Mouse (Mus musculus) midbrain, embryonic 13.5 days (tissue): Measurements from ENCODE around the gene Alox12b. TPM values are rescaled to one million over a fixed set of nuclear protein-coding genes. Genes with fewer than 3 reads are reported as not detected.
A peak's percentile ranks its signal among the peaks of the same experiment; 100 is the strongest.

Experiments used
- ATAC-seq: fragments of 200-750 bp; cut with Nextera tagmentation; 2 replicates; pipeline ENCODE4 v1.8.0; 2017; ENCODE audit warnings: mild to moderate bottlenecking, moderate TSS enrichment, moderate library complexity
- H3K27ac ChIP-seq: fragments of 300-500 bp; sonication (generic); 2 replicates; pipeline ENCODE4 v1.5.1; 2015; ENCODE audit warnings: inconsistent platforms, mild to moderate bottlenecking, moderate library complexity
- H3K27me3 ChIP-seq: fragments of 300-500 bp; sonication (generic); 2 replicates; pipeline ENCODE4 v1.6.1; 2015; ENCODE audit warnings: mild to moderate bottlenecking, inconsistent platforms
- H3K36me3 ChIP-seq: fragments of 300-500 bp; sonication (generic); 2 replicates; pipeline ENCODE4 v1.6.1; 2015; ENCODE audit warnings: mild to moderate bottlenecking, inconsistent platforms
- H3K4me1 ChIP-seq: fragments of 300-500 bp; sonication (generic); replicated peaks from 2 replicates; pipeline ENCODE4 v1.6.1; 2015; ENCODE audit warnings: inconsistent platforms
- H3K4me2 ChIP-seq: fragments of 300-500 bp; sonication (generic); replicated peaks from 2 replicates; pipeline ENCODE4 v1.6.1; 2015; ENCODE audit warnings: moderate library complexity, mild to moderate bottlenecking, inconsistent platforms
- H3K4me3 ChIP-seq: fragments of 300-500 bp; sonication (generic); replicated peaks from 2 replicates; pipeline ENCODE4 v1.5.1; 2015; ENCODE audit warnings: mild to moderate bottlenecking, inconsistent platforms
- H3K9ac ChIP-seq: fragments of 300-500 bp; sonication (generic); replicated peaks from 2 replicates; pipeline ENCODE4 v1.6.1; 2015; ENCODE audit warnings: mild to moderate bottlenecking, inconsistent platforms
- H3K9me3 ChIP-seq: fragments of 300-500 bp; sonication (generic); 2 replicates; pipeline ENCODE4 v1.6.1; 2016; ENCODE audit warnings: mild to moderate bottlenecking, inconsistent platforms
- WGBS: fragments of 180-500 bp; shearing (Covaris S2); methylation state at CpG from one replicate; pipeline ENCODE4 v1.1.7; 2015; 5-methylcytosine and 5-hydroxymethylcytosine counted together
- polyA plus RNA-seq: library from polyadenylated mRNA; unstranded; fragments of >200 nt; fragmentation: Nextera tagmentation; extraction: Ambion mirVana; gene quantifications from 2 replicates; pipeline ENCODE4 v1.2.1, GENCODE M21; 2015

Gene Alox12b
- polyA plus RNA-seq, 1 experiment from 2014 or later = not detected

DNA sequence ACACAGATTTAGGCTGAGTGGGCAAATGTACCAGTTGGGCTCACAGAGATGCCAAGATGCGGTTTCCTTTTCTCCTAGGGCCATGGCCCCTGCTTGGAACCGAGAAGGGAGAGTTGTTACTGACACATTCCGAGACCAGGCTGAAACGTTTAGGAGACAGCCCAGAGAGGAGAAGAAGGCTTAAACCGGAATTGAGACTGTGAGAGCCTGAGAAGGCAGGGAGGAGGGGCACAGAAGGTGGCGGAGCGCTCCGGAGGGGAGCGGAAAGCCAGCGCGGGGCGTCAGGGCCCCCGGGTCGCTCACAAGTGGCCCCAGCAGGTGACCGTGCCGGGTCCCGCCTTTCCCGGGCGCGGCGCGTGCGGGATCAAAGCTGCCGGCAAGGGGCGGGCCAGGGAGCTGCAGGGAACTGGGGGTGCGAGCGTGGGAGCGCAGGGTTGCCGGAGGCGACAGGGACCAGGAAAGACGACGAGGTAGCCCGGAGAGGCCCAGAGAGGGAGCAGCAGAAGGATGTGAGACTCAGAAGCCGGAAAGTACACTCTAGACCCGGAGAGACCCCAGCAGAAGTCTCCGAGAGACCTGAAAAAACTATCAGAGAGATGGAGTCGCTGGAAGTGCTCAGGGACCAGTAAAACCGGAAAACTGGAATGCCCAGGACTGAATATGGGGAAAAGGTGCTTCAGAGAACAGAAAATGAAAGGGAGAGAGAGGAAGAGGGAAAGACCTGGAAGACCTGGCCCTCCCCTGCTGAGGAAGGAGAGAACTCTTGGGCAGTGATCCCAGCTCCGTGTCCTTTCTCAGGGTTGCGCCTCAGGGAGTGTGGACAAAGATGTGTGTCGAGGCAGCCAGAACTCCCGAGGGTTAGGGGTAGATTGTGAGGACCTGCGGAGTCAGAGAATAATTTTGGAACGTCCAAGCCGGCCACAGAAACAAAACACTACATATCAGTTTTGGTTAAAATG, 38.8 kb upstream of the Alox12b start:
- Histone ChIP-seq H3K9me3 (no peaks in the 10 kb centered on the region), H3K4me2 (peak overlapping the region; percentile 98), H3K27me3 (peaks cover 51% of the 10 kb centered on the region), H3K9ac (peak overlapping the region; percentile 79), H3K4me3 (peak overlapping the region; percentile 82), H3K4me1 (peaks cover 55% of the 10 kb centered on the region), H3K36me3 (no peaks in the 10 kb centered on the region), H3K27ac (peak overlapping the region; percentile 40)
- under 1% methylated on average over 45 of the region's 45 CpGs for WGBS
- no peak for ATAC-seq

DNA sequence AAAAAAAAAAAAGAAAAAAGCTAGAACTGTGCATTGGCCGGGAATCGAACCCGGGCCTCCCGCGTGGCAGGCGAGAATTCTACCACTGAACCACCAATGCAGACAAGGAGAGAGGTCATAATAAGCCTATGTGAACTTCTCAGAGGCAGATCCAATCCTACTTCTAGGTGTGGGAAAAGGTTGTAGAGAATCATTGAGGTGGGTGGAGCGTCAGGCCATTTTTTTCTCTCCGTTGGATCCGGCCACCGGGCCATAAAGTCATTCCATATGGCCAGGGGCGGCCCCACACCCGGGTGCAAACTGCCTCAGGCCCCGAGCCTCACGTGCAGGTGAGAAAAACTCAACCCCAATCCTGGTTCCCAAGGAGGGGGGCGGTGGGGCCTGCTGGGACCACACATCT, 38.0 kb upstream of the Alox12b start:
- Histone ChIP-seq H3K4me1 (peaks cover 55% of the 10 kb centered on the region), H3K27me3 (peaks cover 51% of the 10 kb centered on the region), H3K9me3 (no peaks in the 10 kb centered on the region), H3K9ac (no peak overlapping the region), H3K4me3 (peak overlapping the region; percentile 82), H3K27ac (no peak overlapping the region), H3K36me3 (no peaks in the 10 kb centered on the region), H3K4me2 (peak overlapping the region; percentile 98)
- ATAC-seq = no peak
- WGBS = under 1% methylated on average over 15 of the region's 15 CpGs

DNA sequence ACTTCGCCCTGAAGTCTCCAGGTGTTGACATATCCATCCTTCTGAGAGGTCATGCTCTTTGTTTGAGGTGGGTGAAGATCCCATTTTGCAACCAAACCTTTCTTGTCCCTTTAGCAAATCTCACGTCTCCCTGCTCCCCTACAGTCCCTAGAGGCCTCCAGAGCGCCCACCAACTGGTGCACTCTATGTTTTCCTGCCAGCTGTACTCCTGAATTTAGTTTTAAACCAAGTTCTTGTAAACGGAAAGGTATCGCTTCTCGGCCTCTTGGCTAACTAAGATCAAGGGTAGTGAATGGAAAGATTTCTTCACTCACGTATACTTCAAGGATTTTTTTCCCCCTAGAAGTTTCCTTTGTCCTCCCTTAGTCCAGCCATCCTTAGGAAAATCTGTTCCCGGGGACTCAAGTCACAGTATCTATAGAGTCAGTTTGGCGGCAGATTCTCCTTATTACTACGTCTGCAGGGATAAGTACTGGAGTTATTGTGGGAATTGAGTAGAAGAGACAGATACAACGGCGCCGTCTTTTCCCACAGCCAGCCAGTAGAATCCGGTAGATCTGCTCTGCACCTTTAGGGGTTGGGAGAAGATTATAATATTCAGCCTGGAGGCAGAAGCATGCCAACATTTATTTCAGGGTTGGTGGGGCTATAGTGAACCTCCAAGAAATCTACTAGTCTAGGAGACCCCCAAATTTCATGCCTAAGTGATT, 37.2 kb upstream of the Alox12b start:
- Histone ChIP-seq H3K9ac (peak overlapping the region; percentile 17; the same call in 1 of the 2 replicates), H3K9me3 (no peaks in the 10 kb centered on the region), H3K4me1 (peaks cover 55% of the 10 kb centered on the region), H3K36me3 (no peaks in the 10 kb centered on the region), H3K4me3 (peak overlapping the region; percentile 82), H3K27ac (no peak overlapping the region), H3K27me3 (peaks cover 45% of the 10 kb centered on the region), H3K4me2 (peak overlapping the region; percentile 98)
- 30% methylated on average over 14 of the region's 14 CpGs for WGBS
- no peak for ATAC-seq

DNA sequence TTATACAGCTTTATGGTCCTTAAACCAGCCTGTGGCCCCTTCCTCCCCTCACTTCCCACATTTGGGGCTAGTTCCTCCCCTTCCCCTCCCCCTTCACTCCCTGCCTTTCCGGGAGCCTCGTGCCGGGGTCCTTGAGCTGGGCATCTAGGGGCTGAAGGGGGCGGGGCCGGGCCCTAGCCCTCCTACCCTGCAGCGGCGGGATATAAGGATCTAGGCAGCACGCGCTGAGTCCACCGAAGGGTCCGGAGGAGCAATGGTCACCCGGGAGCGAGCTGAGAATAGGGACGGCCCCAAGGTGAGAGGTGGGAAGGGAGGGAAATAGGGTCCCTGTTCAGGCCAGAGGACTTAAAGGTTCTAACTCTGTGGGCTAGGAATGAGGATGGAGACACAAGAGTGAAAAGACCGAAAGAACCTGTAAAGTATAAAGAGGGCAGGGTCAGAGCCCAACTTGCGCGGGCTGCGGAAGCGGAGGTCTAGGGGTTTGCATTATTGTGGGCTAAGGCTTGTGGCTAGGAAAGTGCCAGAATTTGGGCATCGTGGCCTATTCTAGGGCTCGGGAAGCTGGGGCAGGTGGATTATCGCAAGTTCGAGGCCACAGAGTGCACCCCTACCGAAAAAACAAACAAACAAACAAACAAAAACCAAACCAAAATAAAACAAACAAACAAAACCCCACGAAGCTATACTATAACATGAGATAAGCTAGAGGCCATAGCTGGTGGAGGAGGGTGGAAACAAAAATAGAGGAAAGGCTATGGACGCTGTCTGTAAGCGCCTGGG, 36.4 kb upstream of the Alox12b start, which contains the start of gene Hes7:
Gene Hes7 (plus strand): TSS at position 184 of the 780 bp plus-strand sequence.
- H3K9me3 ChIP-seq = no peaks in the 10 kb centered on the region
- no peak within 1 kb of the TSS for H3K27ac ChIP-seq
- H3K4me1 ChIP-seq = peaks cover 56% of the 10 kb centered on the region
- H3K36me3 ChIP-seq = no peaks in the 10 kb centered on the region
- WGBS = 2% methylated on average over 27 of the region's 27 CpGs
- peak within 1 kb of the TSS; percentile 80 for H3K9ac ChIP-seq
- H3K4me3 ChIP-seq = peak within 1 kb of the TSS; percentile 82
- no peak for ATAC-seq
- peaks cover 42% of the 10 kb centered on the region for H3K27me3 ChIP-seq
- H3K4me2 ChIP-seq = peak within 1 kb of the TSS; percentile 98

DNA sequence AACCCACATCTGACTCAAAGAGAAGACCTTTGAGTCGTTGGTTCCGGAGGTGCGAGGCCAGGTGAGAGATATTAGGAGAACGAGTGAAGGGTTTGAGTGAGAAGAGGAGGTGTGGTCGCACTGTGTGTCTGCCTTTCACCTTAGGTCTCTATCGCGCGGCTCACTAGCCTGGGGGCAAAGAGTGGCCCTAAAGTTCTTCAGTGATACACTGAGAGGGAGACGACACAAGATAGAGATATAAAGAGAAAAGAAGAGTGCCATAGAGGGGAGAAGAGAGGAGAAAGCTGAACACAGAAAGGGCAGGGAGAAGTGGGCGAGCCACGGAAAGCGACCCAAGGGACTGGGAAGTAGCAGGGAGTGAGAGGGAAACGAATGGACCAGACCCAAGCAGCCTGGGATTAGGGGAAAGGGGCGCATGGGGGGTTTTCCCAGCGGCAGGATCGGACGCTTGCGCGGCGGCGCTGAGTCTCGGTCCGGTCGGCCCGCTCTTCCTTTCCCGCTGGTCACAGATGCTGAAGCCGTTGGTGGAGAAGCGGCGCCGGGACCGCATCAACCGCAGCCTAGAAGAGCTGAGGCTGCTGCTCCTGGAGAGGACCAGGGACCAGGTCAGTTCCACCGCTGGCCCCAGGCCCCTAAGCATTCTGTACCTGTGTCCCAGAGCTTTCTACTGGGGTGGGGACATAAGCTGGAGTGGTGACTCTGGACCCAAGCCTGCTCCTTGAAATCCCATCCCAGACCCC, 35.6 kb upstream of the Alox12b start:
- Histone ChIP-seq H3K36me3 (no peaks in the 10 kb centered on the region), H3K4me1 (peaks cover 64% of the 10 kb centered on the region), H3K27me3 (peaks cover 36% of the 10 kb centered on the region), H3K4me2 (peak overlapping the region; percentile 98), H3K9ac (peak overlapping the region; percentile 80), H3K9me3 (no peaks in the 10 kb centered on the region), H3K4me3 (peak overlapping the region; percentile 75), H3K27ac (no peak overlapping the region)
- no peak for ATAC-seq
- 1% methylated on average over 27 of the region's 33 CpGs for WGBS

DNA sequence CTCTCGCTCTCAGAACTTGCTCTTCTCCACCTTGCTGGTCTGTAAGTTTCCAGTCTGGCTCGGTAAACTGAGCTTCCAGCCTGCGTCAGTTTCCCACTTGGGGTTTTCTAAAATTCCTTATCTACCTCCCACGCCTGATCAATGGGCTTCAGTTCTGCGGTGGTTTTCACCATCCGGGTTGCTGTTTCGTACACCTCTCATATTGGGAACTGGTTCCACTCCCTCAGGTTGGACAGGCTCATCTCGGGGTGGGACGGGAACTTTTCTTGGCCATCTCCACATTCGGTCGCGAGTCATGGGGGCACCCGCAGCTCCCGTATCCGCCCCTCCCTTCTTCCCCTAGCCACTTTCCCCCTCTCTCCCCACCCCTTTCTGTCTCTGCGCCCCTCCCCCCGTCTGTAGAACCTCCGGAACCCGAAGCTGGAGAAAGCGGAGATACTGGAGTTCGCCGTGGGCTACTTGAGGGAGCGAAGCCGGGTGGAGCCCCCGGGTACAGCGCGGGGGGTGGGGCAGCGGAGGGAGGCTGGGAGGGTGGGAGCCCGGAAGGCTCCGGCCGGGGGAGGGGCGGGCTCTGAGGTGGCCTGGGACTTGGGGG, 35.0 kb upstream of the Alox12b start:
- no peak for ATAC-seq
- peaks cover 68% of the 10 kb centered on the region for H3K4me1 ChIP-seq

DNA sequence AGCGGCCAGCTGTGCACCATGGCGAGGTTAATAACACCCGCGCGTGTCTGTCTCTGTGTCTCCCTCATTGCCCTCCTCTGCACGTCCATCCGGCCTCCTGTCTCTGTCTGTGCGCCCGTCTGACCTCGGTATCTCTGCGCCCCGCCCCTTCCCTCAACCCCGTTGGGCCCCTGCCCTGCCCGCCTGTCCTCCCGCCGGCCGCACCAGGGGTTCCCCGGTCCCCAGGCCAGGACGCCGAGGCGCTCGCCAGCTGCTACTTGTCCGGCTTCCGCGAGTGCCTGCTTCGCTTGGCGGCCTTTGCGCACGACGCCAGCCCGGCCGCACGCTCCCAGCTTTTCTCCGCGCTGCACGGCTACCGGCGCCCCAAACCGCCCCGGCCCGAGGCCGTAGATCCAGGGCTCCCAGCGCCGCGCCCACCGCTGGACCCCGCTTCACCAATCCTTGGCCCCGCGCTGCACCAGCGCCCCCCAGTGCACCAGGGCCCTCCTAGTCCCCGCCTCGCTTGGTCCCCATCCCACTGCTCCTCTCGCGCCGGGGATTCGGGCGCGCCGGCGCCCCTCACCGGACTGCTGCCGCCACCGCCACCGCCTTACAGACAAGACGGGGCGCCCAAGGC, 34.3 kb upstream of the Alox12b start, which contains the start of gene 9130213A22Rik:
Gene 9130213A22Rik (minus strand): TSS at position 254 of the 616 bp plus-strand sequence.
- Histone ChIP-seq H3K4me3 (peak within 1 kb of the TSS; percentile 75), H3K4me2 (peak within 1 kb of the TSS; percentile 98), H3K36me3 (no peaks in the 10 kb centered on the region), H3K4me1 (peaks cover 62% of the 10 kb centered on the region), H3K27me3 (peaks cover 35% of the 10 kb centered on the region), H3K27ac (peak within 1 kb of the TSS; percentile 58), H3K9me3 (no peaks in the 10 kb centered on the region), H3K9ac (peak within 1 kb of the TSS; percentile 80)
- peak; percentile 73 for ATAC-seq
- WGBS = under 1% methylated on average over 57 of the region's 66 CpGs

More for the DNA sequence above, 35.0 kb upstream of the Alox12b start:
- Histone ChIP-seq H3K4me3 (peak overlapping the region; percentile 75), H3K36me3 (no peaks in the 10 kb centered on the region), H3K4me2 (peak overlapping the region; percentile 98), H3K9ac (peak overlapping the region; percentile 80), H3K27me3 (peaks cover 32% of the 10 kb centered on the region), H3K9me3 (no peaks in the 10 kb centered on the region), H3K27ac (no peak overlapping the region)
- under 1% methylated on average over 31 of the region's 32 CpGs for WGBS

DNA sequence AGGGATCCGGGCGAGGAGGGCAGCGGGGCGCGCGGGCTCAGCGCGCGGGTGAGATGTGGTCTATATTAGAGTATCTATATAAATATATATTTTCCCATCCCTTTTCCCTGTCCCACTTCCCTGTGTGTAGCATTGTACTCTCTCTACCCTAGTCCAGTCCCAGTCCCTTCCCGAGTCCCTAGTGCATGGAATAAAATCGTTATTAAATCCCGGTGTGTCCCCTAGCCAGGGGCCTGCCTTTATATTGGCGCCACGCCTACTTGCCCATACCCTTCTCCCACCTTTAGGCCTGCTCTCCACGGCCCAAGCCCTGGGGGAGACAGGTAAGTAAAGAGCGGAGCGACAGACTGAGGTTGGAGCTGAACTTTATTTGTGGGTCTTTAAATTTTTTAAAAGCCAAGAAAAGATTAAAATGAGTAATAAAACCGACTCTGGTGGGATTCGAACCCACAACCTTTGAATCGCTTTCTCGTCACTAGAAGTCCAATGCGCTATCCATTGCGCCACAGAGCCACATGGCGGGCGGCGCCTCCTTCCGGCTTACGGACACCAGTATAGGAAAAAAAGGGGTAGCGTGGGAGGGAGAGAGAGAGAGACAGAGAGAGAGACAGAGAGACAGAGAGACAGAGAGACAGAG, 33.6 kb upstream of the Alox12b start:
- peak overlapping the region; percentile 58 for H3K27ac ChIP-seq
- H3K4me1 ChIP-seq = peaks cover 56% of the 10 kb centered on the region
- peak overlapping the region; percentile 98 for H3K4me2 ChIP-seq
- peak overlapping the region; percentile 80 for H3K9ac ChIP-seq
- no peaks in the 10 kb centered on the region for H3K9me3 ChIP-seq
- peaks cover 42% of the 10 kb centered on the region for H3K27me3 ChIP-seq
- ATAC-seq = peak; percentile 19
- no peaks in the 10 kb centered on the region for H3K36me3 ChIP-seq
- H3K4me3 ChIP-seq = peak overlapping the region; percentile 75
- WGBS = under 1% methylated on average over 28 of the region's 29 CpGs

DNA sequence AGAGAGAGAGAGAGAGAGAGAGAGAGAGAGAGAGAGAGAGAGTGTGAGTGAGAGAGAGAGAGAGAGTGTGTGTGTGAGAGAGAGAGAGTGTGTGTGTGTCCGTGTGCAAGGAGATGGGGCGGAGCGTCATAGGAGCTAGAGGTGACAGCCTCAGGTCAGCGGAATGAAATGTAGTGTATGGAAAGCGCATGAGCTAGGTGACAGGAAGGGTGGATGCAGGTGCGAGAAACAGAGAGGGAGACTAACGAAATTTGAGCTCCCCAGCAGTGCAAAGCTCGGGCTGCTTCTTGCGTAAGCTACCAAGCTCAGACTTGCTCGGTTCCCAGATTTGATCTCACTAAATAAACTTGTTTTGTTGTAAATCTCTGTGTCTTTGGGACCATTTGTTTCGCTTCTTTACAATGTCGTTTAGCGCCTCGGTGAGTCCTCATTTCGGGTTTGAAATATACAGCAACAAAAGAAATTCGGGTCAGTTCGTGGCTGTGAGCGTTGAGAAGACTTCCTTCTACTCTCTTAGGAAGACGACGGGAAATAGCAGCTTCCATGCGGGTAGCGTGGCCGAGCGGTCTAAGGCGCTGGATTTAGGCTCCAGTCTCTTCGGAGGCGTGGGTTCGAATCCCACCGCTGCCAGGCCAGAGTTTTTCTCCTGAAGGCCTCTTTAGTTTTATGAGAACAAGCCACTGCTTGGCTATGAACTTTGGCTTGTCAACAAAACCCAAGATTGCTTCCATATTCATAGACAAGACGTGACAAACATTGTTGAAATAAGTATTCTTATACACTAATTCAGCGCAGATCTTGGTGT, 32.9 kb upstream of the Alox12b start:
- peak overlapping the region; percentile 75 for H3K4me3 ChIP-seq
- H3K36me3 ChIP-seq = no peaks in the 10 kb centered on the region
- H3K9me3 ChIP-seq = no peaks in the 10 kb centered on the region
- peak; percentile 57 for ATAC-seq
- WGBS = under 1% methylated on average over 31 of the region's 31 CpGs
- H3K4me2 ChIP-seq = peak overlapping the region; percentile 98
- peak overlapping the region; percentile 75 for H3K27ac ChIP-seq
- peaks cover 51% of the 10 kb centered on the region for H3K4me1 ChIP-seq
- H3K27me3 ChIP-seq = peaks cover 44% of the 10 kb centered on the region
- H3K9ac ChIP-seq = peak overlapping the region; percentile 56
